Mouse (Mus musculus) CH12.LX (cell line): ENCODE measurements around the gene Myrf. TPM values are rescaled to one million over a fixed set of nuclear protein-coding genes. Genes with fewer than 3 reads are reported as not detected.

Experiments
- DNase-seq: peaks from one replicate; pipeline ENCODE4 v3.0.0-alpha.2; 2013; ENCODE audit errors: extremely low read depth
- H3K27ac ChIP-seq: 2 replicates; pipeline ENCODE4 v1.5.1; 2012; ENCODE audit warnings: low read depth, mild to moderate bottlenecking, control low read depth, moderate library complexity; ENCODE audit not compliant: insufficient read depth
- H3K27me3 ChIP-seq: replicated peaks from 2 replicates; pipeline ENCODE3; 2012; ENCODE audit warnings: inconsistent platforms
- H3K36me3 ChIP-seq, 2 experiments: replicated peaks in 1 of 2; 2 replicates each; pipeline versions ENCODE3 to v1.6.1; 2012; ENCODE audit warnings: inconsistent platforms in 1 of 2, low read length in 1 of 2, mild to moderate bottlenecking in 1 of 2, mixed read lengths in 1 of 2, moderate library complexity in 1 of 2; ENCODE audit not compliant: control insufficient read depth in 1 of 2, insufficient read depth in 1 of 2
- H3K4me1 ChIP-seq, 2 experiments: 2 replicates each; pipeline ENCODE4 v1.6.1; 2012; ENCODE audit warnings: inconsistent platforms in 1 of 2, moderate library complexity in 1 of 2; ENCODE audit not compliant: insufficient read depth in 2 of 2, control insufficient read depth in 1 of 2
- H3K4me2 ChIP-seq: 2 replicates; pipeline ENCODE4 v1.6.1; 2012; ENCODE audit warnings: low read depth, mild to moderate bottlenecking, control low read depth; ENCODE audit not compliant: poor library complexity, insufficient read depth, severe bottlenecking
- H3K4me3 ChIP-seq, 3 experiments: fragments of 150-350 bp in 1 of 3; sonication (generic) in 1 of 3; replicated peaks in 1 of 3; 2 replicates each; pipeline versions ENCODE3 to v1.5.1; 2011 to 2012; ENCODE audit warnings: low read depth in 2 of 3, low read length in 2 of 3, mild to moderate bottlenecking in 2 of 3, moderate library complexity in 2 of 3, control low read depth in 1 of 3, improper control_type of control experiment in 1 of 3, inconsistent platforms in 1 of 3, mixed read lengths in 1 of 3; ENCODE audit not compliant: poor library complexity in 1 of 3
- H3K79me2 ChIP-seq: replicated peaks from 2 replicates; pipeline ENCODE4 v1.6.1; 2012; ENCODE audit warnings: mild to moderate bottlenecking, moderate library complexity; ENCODE audit not compliant: control insufficient read depth, poor library complexity, insufficient read depth, severe bottlenecking; ENCODE audit errors: extremely low read depth
- H3K9ac ChIP-seq: 2 replicates; pipeline ENCODE4 v1.6.1; 2012; ENCODE audit warnings: low read depth, mild to moderate bottlenecking, control low read depth, moderate library complexity; ENCODE audit not compliant: insufficient read depth
- H3K9me3 ChIP-seq: replicated peaks from 2 replicates; pipeline ENCODE3; 2012; ENCODE audit warnings: low read length, inconsistent platforms, mixed read lengths
- BHLHE40 ChIP-seq: IDR thresholded peaks from 2 replicates; pipeline ENCODE4 v1.6.1; 2011; ENCODE audit warnings: mild to moderate bottlenecking, low read depth, low read length, improper control_type of control experiment
- CHD2 ChIP-seq: IDR thresholded peaks from 2 replicates; pipeline ENCODE4 v1.6.1; 2011; ENCODE audit warnings: low read length, improper control_type of control experiment
- ELF1 ChIP-seq: IDR thresholded peaks from 2 replicates; pipeline ENCODE4 v1.6.1; 2014; ENCODE audit warnings: low read depth, mild to moderate bottlenecking, inconsistent platforms, low read length, improper control_type of control experiment
- ETS1 ChIP-seq: conservative IDR thresholded peaks from 2 replicates; pipeline ENCODE4 v1.6.1; 2012; ENCODE audit warnings: low read depth, mild to moderate bottlenecking, inconsistent platforms, low read length, improper control_type of control experiment, moderate library complexity
- HCFC1 ChIP-seq: IDR thresholded peaks from 2 replicates; pipeline ENCODE4 v1.6.1; 2012; ENCODE audit warnings: low read depth, mild to moderate bottlenecking, inconsistent platforms, low read length, improper control_type of control experiment
- JUN ChIP-seq: IDR thresholded peaks from 2 replicates; pipeline ENCODE4 v1.6.1; 2011; ENCODE audit warnings: low read depth, mild to moderate bottlenecking, low read length, improper control_type of control experiment, moderate library complexity; ENCODE audit not compliant: insufficient read depth
- JUND ChIP-seq: conservative IDR thresholded peaks from 2 replicates; pipeline ENCODE4 v1.6.1; 2011; ENCODE audit warnings: low read depth, low read length, improper control_type of control experiment
- KAT2A ChIP-seq: IDR thresholded peaks from 2 replicates; pipeline ENCODE4 v1.6.1; 2012; ENCODE audit warnings: low read length, improper control_type of control experiment, inconsistent platforms; ENCODE audit not compliant: insufficient replicate concordance
- MAFK ChIP-seq: IDR thresholded peaks from 2 replicates; pipeline ENCODE4 v1.6.1; 2011; ENCODE audit warnings: low read length, improper control_type of control experiment; ENCODE audit not compliant: insufficient replicate concordance
- MEF2A ChIP-seq: IDR thresholded peaks from 2 replicates; pipeline ENCODE4 v1.6.1; 2014; ENCODE audit warnings: low read depth, mild to moderate bottlenecking, inconsistent platforms, low read length, improper control_type of control experiment, borderline replicate concordance
- MXI1 ChIP-seq: IDR thresholded peaks from 2 replicates; pipeline ENCODE4 v1.6.1; 2011; ENCODE audit warnings: mild to moderate bottlenecking, low read depth, low read length, improper control_type of control experiment
- MYC ChIP-seq: IDR thresholded peaks from 2 replicates; pipeline ENCODE4 v1.6.1; 2011; ENCODE audit warnings: low read depth, mild to moderate bottlenecking, improper control_type of control experiment, low read length
- NELFE ChIP-seq: IDR thresholded peaks from 2 replicates; pipeline ENCODE4 v1.6.1; 2011; ENCODE audit warnings: low read depth, low read length, improper control_type of control experiment
- NRF1 ChIP-seq: IDR thresholded peaks from 2 replicates; pipeline ENCODE4 v1.6.1; 2014; ENCODE audit warnings: low read depth, mild to moderate bottlenecking, inconsistent platforms, low read length, improper control_type of control experiment, moderate library complexity
- PAX5 ChIP-seq: IDR thresholded peaks from 2 replicates; pipeline ENCODE4 v1.6.1; 2012; ENCODE audit warnings: low read length, inconsistent platforms, mixed read lengths
- POLR2A ChIP-seq: IDR thresholded peaks from 2 replicates; pipeline ENCODE4 v1.6.1; 2011; ENCODE audit warnings: low read depth, mild to moderate bottlenecking, improper control_type of control experiment, low read length
- POLR2AphosphoS2 ChIP-seq: IDR thresholded peaks from 2 replicates; pipeline ENCODE4 v1.6.1; 2011; ENCODE audit warnings: low read depth, low read length, improper control_type of control experiment
- TBP ChIP-seq: conservative IDR thresholded peaks from 2 replicates; pipeline ENCODE4 v1.6.1; 2011; ENCODE audit warnings: low read depth, low read length, improper control_type of control experiment
- TCF12 ChIP-seq: IDR thresholded peaks from 2 replicates; pipeline ENCODE4 v1.6.1; 2014; ENCODE audit warnings: low read depth, mild to moderate bottlenecking, inconsistent platforms, low read length, improper control_type of control experiment
- USF1 ChIP-seq: IDR thresholded peaks from 2 replicates; pipeline ENCODE4 v1.6.1; 2014; ENCODE audit warnings: low read depth, mild to moderate bottlenecking, inconsistent platforms, low read length, improper control_type of control experiment
- ZKSCAN1 ChIP-seq: IDR thresholded peaks from 2 replicates; pipeline ENCODE4 v1.6.1; 2012; ENCODE audit warnings: low read depth, inconsistent platforms, low read length, improper control_type of control experiment, borderline replicate concordance
- ZNF384 ChIP-seq: IDR thresholded peaks from 2 replicates; pipeline ENCODE4 v1.6.1; 2012; ENCODE audit warnings: low read depth, low read length, improper control_type of control experiment, inconsistent platforms
- dilution Hi-C: fragments of 300-500 bp; cut with MboI; formaldehyde crosslinking; loops from 2 replicates; pipeline ENCODE4 v1.14.3; 2020; ENCODE audit warnings: low sequenced_read_pairs; ENCODE audit not compliant: extremely low pct_unique_long_range_greater_than_20kb, extremely low pct_ligation_motif_present
- in situ Hi-C: fragments of 300-500 bp; cut with MboI; formaldehyde crosslinking; loops from 3 replicates; pipeline ENCODE4 v1.14.3; 2019; ENCODE audit warnings: low sequenced_read_pairs, low pct_ligation_motif_present, low pct_unique_long_range_greater_than_20kb, mixed read lengths
- polyA plus RNA-seq: library from polyadenylated mRNA; unstranded; fragments of >175 nt; gene quantifications from 2 replicates; pipeline ENCODE4 v1.2.1, GENCODE M21; 2012; ENCODE audit warnings: low read depth; ENCODE audit not compliant: insufficient read length
- total RNA-seq, 2 experiments: library from RNA; depleted of rRNA; stranded (reverse); fragments of 300-350 nt in 1 of 2; fragments of >200 nt in 1 of 2; gene quantifications; 2 replicates each; pipeline ENCODE4 v1.2.3; 2012 to 2014

The Myrf gene
- total and polyA plus RNA-seq, 3 experiments, result 0.10 to 0.13 TPM; not detected in 1

GRCm38 (mm10) chr19:10248128-10248527 lies 7.6 kb upstream of the Myrf start:
- H3K9me3 ChIP-seq, result no peaks in the 10 kb centered on the region
- dilution Hi-C loops (no loop called here), in situ Hi-C loops (no loop called here)
- no peak overlapping the region for H3K4me3 ChIP-seq
- H3K4me2 ChIP-seq, result no peak overlapping the region
- H3K27ac ChIP-seq, result no peak overlapping the region
- H3K4me1 ChIP-seq, result peaks cover 11 to 24% of the 10 kb centered on the region in 2 experiments; a peak in 3 of 4 replicates
- peaks cover 82% of the 10 kb centered on the region for H3K27me3 ChIP-seq
- H3K79me2 ChIP-seq, result no peaks in the 10 kb centered on the region
- DNase-seq, result no peak
- no peak overlapping the region for H3K9ac ChIP-seq
- H3K36me3 ChIP-seq, result no peaks in the 10 kb centered on the region
- no peak for TF ChIP-seq MAFK
- no peak for TF ChIP-seq PAX5
- no peak for TF ChIP-seq MXI1
- no peak for TF ChIP-seq POLR2A
- TF ChIP-seq ELF1, result no peak
- TF ChIP-seq KAT2A, result no peak
- TF ChIP-seq TBP, result no peak
- TF ChIP-seq BHLHE40, result no peak
- TF ChIP-seq CHD2, result no peak
- TF ChIP-seq JUND, result no peak
- no peak for TF ChIP-seq NRF1
- no peak for TF ChIP-seq MEF2A
- TF ChIP-seq MYC, result no peak
- no peak for TF ChIP-seq POLR2AphosphoS2
- TF ChIP-seq HCFC1, result no peak

GRCm38 (mm10) chr19:10247165-10247564 lies 6.6 kb upstream of the Myrf start:
- Histone ChIP-seq H3K9me3 (no peaks in the 10 kb centered on the region), H3K27me3 (peaks cover 76% of the 10 kb centered on the region), H3K4me1 (peaks cover 11 to 24% of the 10 kb centered on the region in 2 experiments; a peak in 3 of 4 replicates), H3K36me3 (no peaks in the 10 kb centered on the region), H3K4me2 (no peak overlapping the region), H3K27ac (no peak overlapping the region), H3K4me3 (no peak overlapping the region), H3K79me2 (no peaks in the 10 kb centered on the region), H3K9ac (no peak overlapping the region)
- dilution Hi-C loops, result no loop called here
- no peak for TF ChIP-seq ZNF384
- TF ChIP-seq TCF12, result no peak
- TF ChIP-seq ZKSCAN1, result no peak
- TF ChIP-seq JUN, result no peak
- TF ChIP-seq ETS1, result no peak
- no peak for TF ChIP-seq MYC
- no peak for TF ChIP-seq POLR2A
- TF ChIP-seq PAX5, result no peak
- no peak for TF ChIP-seq JUND
- no peak for TF ChIP-seq USF1
- no peak for TF ChIP-seq HCFC1
- no peak for TF ChIP-seq ELF1
- no peak for TF ChIP-seq MAFK
- no peak for TF ChIP-seq NELFE
- in situ Hi-C loops, result no loop called here
- DNase-seq, result no peak
